Mouse (Mus musculus) mouse trophoblast stem cell (cell line): ENCODE measurements around the gene Rps25.

ENCODE experiments used
- in situ Hi-C, 2 experiments: fragments of 300-500 bp; cut with MseI, MboI; formaldehyde crosslinking; loops; 2 replicates in 1 of 2; 3 replicates in 1 of 2; pipeline ENCODE4 v1.15.1; 2025

The Rps25 gene

GRCm38 (mm10) chr9:44454891-44455220 is 47.9 kb downstream of the Rps25 start, which contains the start of gene Upk2:
TSS of gene Upk2 (minus strand) at chr9:44454976.
- in situ Hi-C loops = no loop called here

- in situ Hi-C loops = no loop called here
These were observed 50.2 kb downstream of the Rps25 start for GRCm38 (mm10) chr9:44457035-44457742.
